Mouse (Mus musculus): ENCODE data around the gene Vcan. TPM values are rescaled to one million over a fixed set of nuclear protein-coding genes. Genes with fewer than 3 reads are reported as not detected.

The Vcan gene
- polyA plus RNA-seq, 1 experiment from 2014 or later, result 69.5 TPM

- H3K36me3 ChIP-seq (replicated peaks), result no peaks in the 10 kb centered on the region
- H3K9me3 ChIP-seq, result no peaks in the 10 kb centered on the region
- H3K4me1 ChIP-seq, result peaks cover 44% of the 10 kb centered on the region
- under 1% methylated on average over 15 of the region's 15 CpGs for WGBS
- peak overlapping the region; percentile 80 for H3K4me3 ChIP-seq
- peak overlapping the region; percentile 96 for H3K27ac ChIP-seq (replicated peaks)
- no peaks in the 10 kb centered on the region for H3K27me3 ChIP-seq (replicated peaks; ENCODE audit: low read depth, poor library complexity, severe bottlenecking)
- no peak for DNase-seq (ENCODE audit: low spot score)
Measured at GRCm38 (mm10) chr13:89742686-89743200, 434 bp upstream of the Vcan start.

GRCm38 (mm10) chr13:89741116-89741551 lies 1.2 kb downstream of the Vcan start:
- 0 out of 2 replicates have a peak, but pooled peaks cover 8% of the 10 kb centered on the region for H3K36me3 ChIP-seq (replicated peaks)
- no peaks in the 10 kb centered on the region for H3K9me3 ChIP-seq
- peak overlapping the region; percentile 96 for H3K27ac ChIP-seq (replicated peaks)
- DNase-seq (ENCODE audit: low spot score), result peak; percentile 84
- H3K27me3 ChIP-seq (replicated peaks; ENCODE audit: low read depth, poor library complexity, severe bottlenecking), result no peaks in the 10 kb centered on the region
- H3K4me1 ChIP-seq, result peaks cover 43% of the 10 kb centered on the region
- peak overlapping the region; percentile 80 for H3K4me3 ChIP-seq
- WGBS, result 0% methylated on average over 14 of the region's 14 CpGs

GRCm38 (mm10) chr13:89740243-89741115 lies 1.8 kb downstream of the Vcan start:
- peak; percentile 95 for DNase-seq (ENCODE audit: low spot score)
- H3K4me3 ChIP-seq, result peak overlapping the region; percentile 80
- WGBS, result 0% methylated on average over 33 of the region's 33 CpGs
- no peaks in the 10 kb centered on the region for H3K9me3 ChIP-seq
- H3K27me3 ChIP-seq (replicated peaks; ENCODE audit: low read depth, poor library complexity, severe bottlenecking), result no peaks in the 10 kb centered on the region
- H3K4me1 ChIP-seq, result peaks cover 37% of the 10 kb centered on the region
- peaks cover 13% of the 10 kb centered on the region for H3K36me3 ChIP-seq (replicated peaks)
- H3K27ac ChIP-seq (replicated peaks), result peak overlapping the region; percentile 96

GRCm38 (mm10) chr13:89739696-89740242 lies 2.5 kb downstream of the Vcan start:
- H3K4me1 ChIP-seq, result peaks cover 36% of the 10 kb centered on the region
- peaks cover 16% of the 10 kb centered on the region for H3K36me3 ChIP-seq (replicated peaks)
- peak overlapping the region; percentile 96 for H3K27ac ChIP-seq (replicated peaks)
- under 1% methylated on average over 24 of the region's 24 CpGs for WGBS
- H3K9me3 ChIP-seq, result no peaks in the 10 kb centered on the region
- peak overlapping the region; percentile 80 for H3K4me3 ChIP-seq
- DNase-seq (ENCODE audit: low spot score), result no peak
- no peaks in the 10 kb centered on the region for H3K27me3 ChIP-seq (replicated peaks; ENCODE audit: low read depth, poor library complexity, severe bottlenecking)

GRCm38 (mm10) chr13:89738776-89739695 lies 3.3 kb downstream of the Vcan start:
- WGBS, result 2% methylated on average over 31 of the region's 31 CpGs
- H3K27me3 ChIP-seq (replicated peaks; ENCODE audit: low read depth, poor library complexity, severe bottlenecking), result no peaks in the 10 kb centered on the region
- H3K4me3 ChIP-seq, result peak overlapping the region; percentile 80
- H3K36me3 ChIP-seq (replicated peaks), result peaks cover 16% of the 10 kb centered on the region
- H3K4me1 ChIP-seq, result peaks cover 36% of the 10 kb centered on the region
- no peaks in the 10 kb centered on the region for H3K9me3 ChIP-seq
- DNase-seq (ENCODE audit: low spot score), result peak; percentile 85
- peak overlapping the region; percentile 96 for H3K27ac ChIP-seq (replicated peaks)

GRCm38 (mm10) chr13:89738275-89738674 lies 4.0 kb downstream of the Vcan start:
- no peaks in the 10 kb centered on the region for H3K27me3 ChIP-seq (replicated peaks; ENCODE audit: low read depth, poor library complexity, severe bottlenecking)
- 43% methylated on average over 2 of the region's 2 CpGs for WGBS
- no peak overlapping the region for H3K27ac ChIP-seq (replicated peaks)
- peaks cover 31% of the 10 kb centered on the region for H3K4me1 ChIP-seq
- H3K36me3 ChIP-seq (replicated peaks), result peaks cover 16% of the 10 kb centered on the region
- DNase-seq (ENCODE audit: low spot score), result no peak
- H3K9me3 ChIP-seq, result no peaks in the 10 kb centered on the region
- H3K4me3 ChIP-seq, result peak overlapping the region; percentile 80

GRCm38 (mm10) chr13:89735111-89735510 lies 7.2 kb downstream of the Vcan start:
- Histone ChIP-seq H3K27ac (replicated peaks) (no peak overlapping the region), H3K36me3 (replicated peaks) (peaks cover 32% of the 10 kb centered on the region), H3K4me3 (no peak overlapping the region), H3K9me3 (no peaks in the 10 kb centered on the region), H3K4me1 (peaks cover 23% of the 10 kb centered on the region), H3K27me3 (replicated peaks; ENCODE audit: low read depth, poor library complexity, severe bottlenecking) (no peaks in the 10 kb centered on the region)
- no peak for DNase-seq (ENCODE audit: low spot score)
- 81% methylated on average over 5 of the region's 5 CpGs for WGBS

GRCm38 (mm10) chr13:89726492-89726891 lies 15.8 kb downstream of the Vcan start:
- Histone ChIP-seq H3K4me3 (no peak overlapping the region), H3K4me1 (0 out of 2 replicates have a peak, but pooled peaks cover 9% of the 10 kb centered on the region), H3K9me3 (no peaks in the 10 kb centered on the region), H3K27me3 (replicated peaks; ENCODE audit: low read depth, poor library complexity, severe bottlenecking) (no peaks in the 10 kb centered on the region), H3K36me3 (replicated peaks) (peaks cover 69% of the 10 kb centered on the region), H3K27ac (replicated peaks) (no peak overlapping the region)
- 33% methylated on average over 2 of the region's 2 CpGs for WGBS
- DNase-seq (ENCODE audit: low spot score), result peak; percentile 23

GRCm38 (mm10) chr13:89720497-89720896 lies 21.8 kb downstream of the Vcan start:
- Histone ChIP-seq H3K4me1 (no peaks in the 10 kb centered on the region), H3K9me3 (no peaks in the 10 kb centered on the region), H3K4me3 (no peak overlapping the region), H3K27me3 (replicated peaks; ENCODE audit: low read depth, poor library complexity, severe bottlenecking) (no peaks in the 10 kb centered on the region), H3K27ac (replicated peaks) (no peak overlapping the region), H3K36me3 (replicated peaks) (peaks cover 78% of the 10 kb centered on the region)
- DNase-seq (ENCODE audit: low spot score), result no peak
- 66% methylated on average over 3 of the region's 3 CpGs for WGBS

- peaks cover 13% of the 10 kb centered on the region; the same call in 1 of the 2 replicates for H3K4me1 ChIP-seq
- H3K27me3 ChIP-seq (replicated peaks; ENCODE audit: low read depth, poor library complexity, severe bottlenecking), result no peaks in the 10 kb centered on the region
- WGBS, result 92% methylated on average over 4 of the region's 4 CpGs
- no peak overlapping the region for H3K27ac ChIP-seq (replicated peaks)
- H3K4me3 ChIP-seq, result no peak overlapping the region
- H3K9me3 ChIP-seq, result no peaks in the 10 kb centered on the region
- DNase-seq (ENCODE audit: low spot score), result no peak
- peaks cover 72% of the 10 kb centered on the region for H3K36me3 ChIP-seq (replicated peaks)
Measured at GRCm38 (mm10) chr13:89709497-89710201, 32.7 kb downstream of the Vcan start.

- H3K27ac ChIP-seq (replicated peaks), result no peak overlapping the region
- 53% methylated on average over 7 of the region's 7 CpGs for WGBS
- H3K27me3 ChIP-seq (replicated peaks; ENCODE audit: low read depth, poor library complexity, severe bottlenecking), result no peaks in the 10 kb centered on the region
- H3K9me3 ChIP-seq, result no peaks in the 10 kb centered on the region
- no peak for DNase-seq (ENCODE audit: low spot score)
- H3K36me3 ChIP-seq (replicated peaks), result peaks cover 72% of the 10 kb centered on the region
- no peak overlapping the region for H3K4me3 ChIP-seq
- H3K4me1 ChIP-seq, result peaks cover 13% of the 10 kb centered on the region; the same call in 1 of the 2 replicates
Measured at GRCm38 (mm10) chr13:89708151-89708927, 34.0 kb downstream of the Vcan start.
